Mouse (Mus musculus) kidney, adult 18-20 months (tissue): Measurements from ENCODE around the gene L1td1.
"Not testable (repeated sequence)": the region's sequence is repeated elsewhere in the genome, so short reads cannot be mapped to it uniquely, and the experiment has no call there.

Experiments used
- DNase-seq: peaks from one replicate; pipeline ENCODE4 v3.0.0; 2021

L1td1 gene

DNA sequence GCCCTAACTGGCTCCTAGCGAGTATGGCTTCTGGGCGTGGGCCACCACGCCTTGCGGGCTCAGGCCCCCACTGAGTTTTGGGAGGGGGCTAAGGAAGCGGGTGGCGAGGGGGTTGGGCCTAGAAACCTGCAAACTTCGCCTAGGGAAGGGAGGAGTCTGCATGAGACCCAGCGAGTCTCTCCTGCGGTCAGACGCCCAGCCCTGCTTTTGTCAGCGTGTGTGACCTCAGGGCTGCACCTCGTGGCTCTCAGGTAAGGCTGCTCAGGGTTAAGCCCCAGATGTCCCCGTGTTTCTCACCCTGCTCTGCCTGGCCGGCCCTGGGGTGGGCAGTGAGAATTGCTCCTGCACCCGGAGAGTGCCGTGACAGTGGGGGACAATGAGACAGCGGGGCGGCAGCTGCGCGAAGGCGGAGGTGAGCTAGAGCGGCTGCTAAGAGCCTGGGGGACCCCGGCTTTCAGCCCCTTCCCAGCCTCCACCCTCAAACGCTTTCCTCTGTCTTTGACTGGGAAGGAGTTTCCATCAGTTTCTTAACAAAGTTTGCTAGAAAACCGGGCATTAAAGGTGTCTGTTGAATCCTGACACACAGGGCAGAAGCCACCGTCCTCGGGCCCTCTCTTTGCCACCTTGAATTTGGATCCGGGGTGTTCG, at the start of gene L1td1:
Gene L1td1 (plus strand): TSS at position 145 of the 648 bp plus-strand sequence.
- DNase-seq = no peak

DNA sequence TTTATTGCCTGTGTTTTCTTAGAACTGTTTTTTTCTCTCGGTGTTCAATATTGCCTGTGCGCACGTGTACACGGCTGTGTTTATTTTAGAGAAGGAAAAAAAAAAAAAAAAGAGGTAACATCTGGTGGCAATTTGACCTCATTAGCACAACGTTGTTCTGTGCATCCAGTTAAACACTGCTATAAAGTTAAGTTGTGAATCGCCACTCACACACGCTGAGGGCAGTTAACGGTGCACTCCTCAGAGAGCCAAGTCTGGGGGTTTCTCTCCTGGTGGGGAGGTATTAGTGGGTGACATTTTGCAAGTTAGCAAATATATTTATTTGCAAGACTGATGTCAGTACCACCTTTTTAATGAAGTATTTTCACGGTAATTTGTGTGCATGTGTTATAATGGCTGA, 49.0 kb upstream of the L1td1 start:
- DNase-seq = no peak

DNA sequence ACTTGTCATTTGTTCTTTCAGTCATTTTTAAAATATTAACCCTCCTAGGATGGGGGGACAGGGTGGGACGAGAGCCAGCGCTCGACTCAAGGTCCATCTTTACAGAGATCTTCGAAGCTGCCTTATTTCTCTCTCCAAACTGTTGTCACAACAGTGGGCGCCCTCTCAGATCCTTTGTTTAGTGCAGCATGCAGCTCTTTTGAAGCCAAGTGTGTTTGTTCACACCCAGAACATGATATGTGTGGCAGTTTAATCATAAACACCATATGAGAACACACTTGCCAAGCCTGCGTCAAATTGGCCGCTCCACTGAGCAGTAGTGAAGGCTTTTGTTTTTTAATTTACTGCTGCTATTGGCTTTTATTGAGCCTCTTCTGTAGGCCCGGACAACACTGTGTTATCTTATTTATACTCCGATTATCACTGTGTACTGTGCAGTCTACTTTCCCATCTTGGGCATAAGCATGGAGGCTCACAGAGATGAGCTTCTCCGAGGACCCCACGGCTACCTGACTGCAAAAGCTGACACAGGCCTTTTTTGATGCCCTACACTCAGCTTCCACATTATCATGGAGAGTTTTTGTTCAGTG, 39.8 kb upstream of the L1td1 start:
- DNase-seq = no peak

DNA sequence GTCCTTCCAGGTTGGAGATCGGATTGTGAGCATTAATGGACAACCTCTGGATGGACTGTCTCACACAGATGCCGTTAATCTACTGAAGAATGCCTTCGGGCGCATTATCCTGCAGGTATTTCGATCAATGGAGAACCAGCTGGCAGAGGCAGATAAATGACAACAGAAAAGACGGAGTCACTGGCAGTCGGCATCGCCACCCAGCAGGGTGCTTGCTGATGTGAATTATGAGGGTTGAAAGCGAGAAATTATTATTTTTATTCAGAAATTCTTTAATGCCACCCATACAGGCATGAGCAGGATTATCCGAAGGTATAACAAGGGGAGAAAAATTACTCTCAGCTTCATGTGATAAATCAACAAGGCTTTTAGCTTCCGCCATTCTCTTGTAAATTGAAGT, 38.4 kb upstream of the L1td1 start:
- no peak for DNase-seq

DNA sequence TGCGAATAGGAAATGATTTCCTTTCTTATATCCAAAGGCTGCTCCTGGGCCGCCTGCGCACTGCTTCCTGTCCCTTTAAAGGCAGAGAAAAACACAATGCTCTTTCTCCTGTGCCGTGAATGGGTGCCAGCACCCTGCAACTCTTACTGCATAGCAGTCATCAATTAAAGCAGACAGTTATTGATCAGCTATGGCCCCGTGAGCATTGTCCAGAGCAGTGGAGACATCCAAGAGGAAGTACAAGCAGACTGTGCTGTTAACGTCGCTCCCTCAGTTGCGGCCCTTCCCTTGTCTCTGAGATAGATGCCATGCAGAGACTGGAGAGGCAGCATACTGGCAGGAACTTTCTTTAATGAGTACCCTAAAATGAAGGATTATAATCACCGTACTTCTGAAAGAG, 38.0 kb upstream of the L1td1 start:
- DNase-seq = no peak

DNA sequence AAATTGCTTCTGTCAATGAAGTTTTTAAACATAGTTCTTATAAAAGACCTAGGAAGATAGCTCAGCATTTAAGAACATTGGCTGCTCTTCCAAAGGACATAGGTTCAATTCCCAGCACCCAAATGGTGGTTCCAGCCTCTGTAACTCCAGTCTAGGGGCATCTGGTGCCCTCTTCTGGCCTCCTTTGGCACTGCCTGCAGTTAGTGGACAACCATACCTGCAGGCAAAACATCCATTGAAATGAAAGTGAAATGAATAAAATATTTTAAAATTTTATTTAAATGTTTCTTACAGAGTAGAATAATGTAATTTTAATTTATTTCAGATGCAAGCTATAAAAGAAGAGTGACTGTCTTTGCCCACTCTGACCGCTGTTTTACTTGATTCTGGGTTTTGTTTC, 36.5 kb upstream of the L1td1 start:
- DNase-seq = no peak

DNA sequence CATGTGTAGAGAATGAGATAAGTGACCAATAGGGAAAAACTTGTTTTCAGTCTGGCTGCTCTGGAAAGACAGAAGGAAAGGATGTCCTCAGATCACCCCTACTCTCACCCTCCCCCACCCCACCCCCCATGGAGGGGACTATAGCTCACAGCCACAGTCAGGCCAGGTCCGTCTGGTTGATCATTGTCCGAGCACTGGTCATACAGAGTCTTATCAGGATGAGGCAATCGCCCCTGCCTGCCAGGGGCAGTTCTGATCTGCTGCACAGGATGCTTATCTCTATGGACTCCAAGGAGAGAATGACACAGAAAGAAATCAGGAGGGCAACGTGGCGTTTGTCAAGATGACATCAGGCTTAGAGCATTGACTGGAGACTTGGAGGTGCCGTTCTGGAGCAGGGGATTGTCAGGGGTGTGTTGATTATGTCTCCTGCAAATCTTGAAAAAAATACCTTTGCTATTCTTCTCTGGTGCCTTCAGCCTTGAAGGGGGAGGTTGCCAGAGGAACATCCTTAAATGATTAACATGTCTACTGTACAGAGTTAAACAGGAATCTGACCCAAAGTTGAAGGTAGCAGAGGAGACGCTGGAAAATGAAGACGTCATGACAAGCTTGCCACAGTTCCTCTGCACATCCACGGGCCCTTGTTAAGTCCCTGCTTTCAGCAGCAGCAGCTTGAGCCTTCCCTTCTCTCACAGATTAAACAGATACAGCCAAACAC, 32.9 kb upstream of the L1td1 start:
- peak; percentile 47 for DNase-seq

DNA sequence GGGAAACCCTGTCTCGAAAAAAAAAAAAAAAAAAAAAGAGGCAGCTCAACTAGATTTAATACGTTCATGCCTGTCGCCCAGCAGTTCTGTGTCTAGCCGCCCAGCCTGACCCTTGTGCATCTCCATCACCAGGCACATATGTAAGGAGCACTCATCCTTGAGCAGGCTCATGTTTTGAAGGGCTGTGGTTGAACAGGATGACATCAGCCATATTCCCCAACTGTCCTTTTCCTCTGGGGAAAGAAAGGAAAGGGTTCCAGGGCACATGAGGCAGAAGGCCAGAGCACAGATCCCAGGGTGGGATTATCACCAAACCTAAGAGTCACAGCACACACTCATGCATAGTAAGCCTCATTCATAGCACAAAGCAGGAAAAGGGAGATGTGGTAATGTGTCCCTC, 28.6 kb upstream of the L1td1 start:
- DNase-seq = no peak

DNA sequence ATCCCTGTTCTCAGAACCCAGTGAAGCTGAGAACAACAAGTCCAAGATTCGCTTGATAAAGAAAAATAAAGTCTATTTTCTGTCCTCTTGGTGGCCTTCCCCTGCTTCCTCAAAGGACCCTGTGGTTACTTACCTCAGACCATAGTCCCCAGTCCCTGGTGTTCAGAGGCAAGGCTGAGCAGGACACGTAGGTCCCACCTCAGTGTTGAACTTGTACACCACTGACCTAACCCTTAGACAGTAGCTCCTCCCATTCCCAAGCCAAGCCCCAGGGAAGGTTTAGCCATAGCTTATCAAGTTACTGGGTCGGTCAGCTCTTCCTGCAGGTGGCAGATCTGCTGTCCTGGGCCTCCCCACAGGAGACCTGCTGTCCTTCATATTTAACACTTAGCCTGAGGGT, 27.6 kb upstream of the L1td1 start:
- no peak for DNase-seq

DNA sequence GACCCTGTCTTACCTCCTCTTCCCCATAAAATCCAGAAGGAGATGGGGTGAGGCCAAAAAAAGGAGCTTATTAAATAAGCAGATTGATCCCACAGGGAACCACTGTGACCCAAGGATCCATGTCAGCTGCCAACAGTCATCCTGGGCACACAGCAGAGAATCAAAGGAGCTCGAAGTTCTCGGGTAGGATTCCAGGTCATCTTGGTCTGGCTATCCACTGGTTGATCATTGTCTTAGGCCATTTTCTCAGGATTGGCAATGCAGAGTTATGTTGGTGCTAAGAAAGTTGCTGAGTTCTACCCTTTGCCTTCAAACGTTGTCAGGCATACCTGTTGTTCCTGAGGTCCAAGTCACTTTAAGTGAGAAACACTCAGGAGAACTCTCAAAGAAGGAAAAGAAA, 26.4 kb upstream of the L1td1 start:
- no peak for DNase-seq

DNA sequence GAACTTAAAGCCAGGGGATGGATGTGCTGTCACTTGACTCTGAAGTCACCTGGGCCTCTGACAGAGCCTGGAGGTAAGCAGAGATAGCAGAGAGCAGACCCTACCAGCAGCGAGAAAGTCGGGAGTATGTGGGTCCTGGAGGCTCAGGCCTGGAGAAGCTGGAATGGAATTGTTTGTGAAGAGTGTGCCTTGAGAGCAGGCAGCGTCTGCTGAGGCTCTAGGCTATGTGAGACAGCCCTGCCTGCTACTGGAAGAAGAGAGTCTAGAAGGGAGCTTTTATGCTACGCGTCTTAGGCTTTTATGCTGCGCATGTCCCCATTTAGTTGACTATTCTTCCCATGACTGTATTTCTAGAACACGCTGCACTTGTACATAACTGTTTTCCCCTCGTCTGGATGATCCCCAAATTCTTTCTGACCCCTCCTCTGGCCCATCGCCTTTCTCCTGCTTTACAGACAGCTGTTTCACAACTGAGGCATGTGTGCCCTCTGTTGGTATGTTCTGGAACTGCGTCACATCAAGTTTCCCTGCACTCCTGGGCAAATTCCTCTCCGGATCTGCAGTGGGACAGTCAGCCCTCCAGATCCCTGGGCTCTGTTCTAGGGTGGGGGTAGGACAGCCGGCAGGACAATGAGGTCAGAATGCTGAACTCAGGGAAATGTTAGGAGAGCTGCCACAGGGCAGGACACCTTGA, 24.2 kb upstream of the L1td1 start:
- peak; percentile 81 for DNase-seq

DNA sequence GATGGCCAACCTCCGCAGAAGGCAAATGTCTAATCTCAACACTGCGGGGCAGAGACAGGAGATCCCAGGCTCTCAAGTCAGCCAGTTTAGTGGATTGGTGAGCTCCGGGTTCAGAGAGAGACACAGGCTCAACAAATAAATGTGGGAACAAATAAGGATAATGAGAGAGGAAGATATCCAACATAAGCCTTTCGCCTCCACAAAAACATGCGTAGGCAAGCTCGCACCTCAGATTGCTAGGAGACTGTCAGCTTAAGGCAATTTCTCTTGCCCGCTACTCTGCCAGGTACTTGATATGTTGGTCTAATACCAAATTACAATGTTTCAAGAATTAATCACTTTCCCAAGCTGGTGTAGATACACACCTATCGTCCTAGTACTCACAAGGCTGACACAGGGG, 15.6 kb upstream of the L1td1 start:
- DNase-seq = no peak

DNA sequence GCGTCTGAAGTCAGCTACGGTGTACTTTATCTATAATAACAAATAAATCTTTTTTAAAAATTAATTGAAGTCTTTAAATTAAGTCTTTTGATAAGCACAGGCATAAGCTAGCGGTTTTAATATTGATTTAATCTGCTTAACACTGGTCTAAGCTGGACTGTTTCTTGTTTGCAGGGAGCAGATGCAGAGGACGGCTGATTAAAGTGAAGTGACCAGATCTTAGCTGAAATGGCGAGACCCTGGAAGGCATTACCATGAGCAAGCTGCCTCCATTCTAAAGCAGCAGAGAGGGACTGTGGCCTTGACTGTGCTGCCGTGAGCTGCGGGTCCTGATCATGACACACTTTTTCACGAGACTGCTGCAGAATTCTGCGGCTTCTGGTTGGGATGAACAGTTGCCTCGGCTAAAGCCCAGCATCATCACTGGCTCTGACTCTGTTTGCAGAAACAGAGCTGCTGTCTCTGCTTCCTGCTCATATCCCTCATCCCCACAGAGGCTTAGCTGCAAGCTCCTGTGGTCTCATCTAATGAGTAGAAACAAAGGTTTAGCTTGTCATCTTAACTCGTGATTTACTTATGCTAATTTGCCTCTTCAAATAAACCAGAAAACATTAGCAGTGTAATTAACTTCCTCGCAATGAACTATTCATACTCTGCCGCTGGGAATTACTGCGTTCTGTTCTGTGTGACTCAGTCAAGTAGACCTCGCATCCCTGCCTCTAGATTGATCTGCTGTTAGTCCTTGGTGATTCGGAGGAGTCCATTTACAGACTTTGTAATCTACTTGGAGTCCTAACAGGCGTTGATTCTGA, 8.6 kb upstream of the L1td1 start:
- DNase-seq = no peak

DNA sequence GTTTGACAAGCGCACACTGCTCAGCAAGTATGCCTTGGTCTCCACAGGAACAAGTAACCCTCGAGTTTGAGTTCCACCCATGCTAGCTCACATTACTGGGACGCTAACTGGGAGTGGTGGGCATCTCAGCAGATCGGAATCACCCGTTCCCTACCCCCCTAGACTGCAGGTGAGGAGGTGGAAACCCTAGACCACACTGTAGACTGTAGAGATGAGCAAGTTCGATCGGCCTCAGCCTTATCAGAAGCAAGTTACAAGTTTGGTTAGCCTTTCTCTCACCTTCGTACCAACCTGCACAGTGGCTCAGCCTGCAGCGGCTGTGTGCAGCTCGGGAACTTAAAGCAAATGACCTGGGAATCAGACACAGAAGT, 8.0 kb upstream of the L1td1 start:
- DNase-seq = no peak

DNA sequence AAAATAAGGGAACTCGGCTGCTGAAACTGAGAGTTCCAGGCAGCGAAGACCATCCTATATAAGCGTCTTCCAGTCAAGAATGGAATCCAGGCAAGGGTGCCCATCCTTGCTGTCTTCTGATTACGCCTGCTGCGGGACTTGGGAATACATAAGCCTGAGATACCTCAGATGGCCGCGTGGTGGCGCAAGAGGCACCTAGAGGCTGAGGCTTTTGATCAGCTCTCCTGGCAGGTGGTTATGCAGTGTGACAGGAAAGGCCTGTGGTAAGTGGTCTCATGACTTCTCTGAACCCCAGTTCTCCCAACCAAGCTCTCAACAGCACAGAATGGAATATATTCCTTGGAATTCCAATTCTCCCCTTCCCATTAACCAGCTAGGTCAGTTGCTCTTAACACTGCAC, 4.1 kb upstream of the L1td1 start:
- DNase-seq = peak; percentile 69

DNA sequence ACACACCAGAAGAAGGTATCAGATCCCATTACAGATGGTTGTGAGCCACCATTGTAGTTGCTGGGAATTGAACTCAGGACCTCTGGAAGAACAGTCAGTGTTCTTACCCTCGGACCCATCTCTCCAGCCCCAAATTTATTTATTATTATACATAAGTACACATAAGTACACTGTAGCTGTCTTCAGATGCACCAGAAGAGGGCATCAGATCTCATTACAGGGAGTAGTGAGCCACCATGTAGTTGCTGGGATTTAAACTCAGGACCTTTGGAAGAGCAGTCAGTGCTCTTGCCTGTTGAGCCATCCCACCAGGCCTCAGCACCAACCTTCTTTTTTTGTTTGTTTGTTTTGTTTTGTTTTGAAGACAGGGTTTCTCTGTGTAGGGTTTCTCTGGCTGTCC, 1.9 kb upstream of the L1td1 start:
- DNase-seq = not testable (repeated sequence)

DNA sequence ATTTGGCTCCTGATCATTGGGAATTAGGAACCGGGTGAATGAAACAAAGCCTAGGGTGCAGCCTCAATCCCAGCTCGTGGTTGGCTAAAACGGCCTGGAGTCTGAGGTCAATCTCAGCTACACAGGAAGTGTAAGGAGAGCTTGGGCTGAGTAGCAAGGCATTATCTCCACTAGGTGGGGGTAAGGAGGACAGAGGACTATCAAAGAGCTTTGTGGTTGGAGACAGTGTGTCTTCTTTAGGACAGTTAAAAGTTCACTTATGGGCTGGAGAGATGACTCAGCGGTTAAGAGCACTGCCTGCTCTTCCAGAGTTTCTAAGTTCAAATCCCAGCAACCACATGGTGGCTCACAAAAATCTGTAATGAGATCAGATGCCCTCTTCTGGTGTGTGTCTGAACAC, 1.1 kb upstream of the L1td1 start:
- no peak for DNase-seq

DNA sequence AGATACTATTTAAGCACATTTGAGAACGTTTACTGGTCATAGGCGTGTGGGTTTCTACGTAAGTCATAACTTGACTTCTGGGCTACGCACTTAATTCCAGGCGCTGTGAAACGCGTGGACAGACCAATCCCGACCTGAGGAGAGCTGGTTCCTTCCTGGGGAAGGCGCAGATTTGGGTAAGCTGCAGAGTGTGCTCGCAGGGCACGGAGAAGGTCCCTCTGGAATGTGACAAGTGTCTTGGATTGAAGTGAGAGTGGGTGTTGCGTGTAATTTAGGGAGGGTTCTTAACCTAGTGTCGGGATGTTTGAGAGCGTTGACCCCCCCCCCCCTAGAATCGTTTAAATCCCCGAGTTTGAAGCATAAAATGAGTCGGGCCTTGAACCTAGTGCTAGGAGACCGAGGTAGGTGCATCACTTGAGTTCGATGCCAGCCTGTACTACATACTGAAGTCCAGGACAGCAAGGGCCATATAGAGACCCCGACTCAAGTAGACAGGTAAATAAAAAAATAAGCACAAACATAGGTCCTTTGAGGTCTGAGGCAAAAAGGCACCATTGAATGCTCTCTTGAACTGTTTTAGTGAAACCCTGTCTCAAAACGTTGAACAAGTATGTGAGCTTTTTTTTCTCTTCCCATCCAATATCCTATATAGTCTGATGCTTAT, 893 bp downstream of the L1td1 start:
- no peak for DNase-seq

DNA sequence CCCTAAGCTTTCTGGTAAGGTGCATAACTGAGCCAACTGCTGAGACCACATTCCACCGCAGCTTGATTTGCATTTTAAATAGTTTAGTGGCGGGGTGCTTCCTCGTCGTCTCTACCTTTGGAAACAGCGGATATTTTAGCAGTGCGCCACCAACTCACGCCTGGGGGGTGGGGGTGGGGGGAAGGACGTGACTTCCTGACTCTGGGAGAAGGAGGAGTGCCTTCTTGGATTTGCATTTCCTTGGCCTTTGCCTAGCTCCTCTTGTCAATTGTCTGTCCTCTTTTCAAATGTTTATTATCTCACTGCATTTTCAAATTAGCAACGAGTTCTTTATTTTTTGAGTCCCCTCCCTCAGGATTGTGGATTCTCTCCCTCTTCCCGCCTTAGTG, 1.4 kb downstream of the L1td1 start:
- DNase-seq = no peak

DNA sequence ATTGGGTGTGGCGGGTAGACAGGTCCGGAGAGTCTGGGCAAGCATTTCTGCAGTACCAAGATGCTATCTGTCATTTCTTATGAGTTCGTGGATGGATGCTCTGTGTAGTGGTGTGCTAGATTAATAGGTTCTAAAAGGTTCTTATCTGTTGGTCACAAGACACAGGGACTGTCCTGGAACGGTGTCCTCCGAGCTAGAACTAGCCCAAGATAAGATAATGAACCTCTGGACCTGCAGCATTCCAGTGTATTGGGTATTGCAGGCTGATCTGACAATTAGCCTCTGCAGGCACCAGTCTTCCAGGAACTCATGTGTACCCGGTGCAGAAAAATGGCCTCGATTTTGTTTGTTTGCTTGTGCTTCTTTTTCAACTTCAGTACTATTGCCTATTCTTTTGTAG, 2.2 kb downstream of the L1td1 start:
- no peak for DNase-seq

DNA sequence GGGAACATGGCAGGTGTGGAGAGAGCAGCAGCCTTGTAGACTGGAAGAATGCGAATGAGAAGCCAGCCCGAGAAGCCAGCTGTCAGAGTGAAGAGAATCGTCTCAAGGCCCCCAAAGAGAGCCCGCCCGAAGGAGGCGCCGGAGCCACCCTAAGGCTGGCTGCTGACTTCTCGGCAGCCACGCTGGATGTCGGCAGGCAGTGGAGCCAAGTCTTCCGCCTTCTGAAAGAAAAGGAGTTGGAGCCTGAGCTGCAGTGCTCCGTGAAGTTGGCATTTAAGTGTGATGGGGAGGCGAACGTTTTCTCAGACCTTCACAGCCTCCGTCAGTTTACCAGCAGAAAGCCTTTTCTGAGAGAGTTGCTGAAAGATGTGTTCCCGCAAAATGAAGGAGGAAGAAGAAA, 7.1 kb downstream of the L1td1 start:
- DNase-seq = no peak

DNA sequence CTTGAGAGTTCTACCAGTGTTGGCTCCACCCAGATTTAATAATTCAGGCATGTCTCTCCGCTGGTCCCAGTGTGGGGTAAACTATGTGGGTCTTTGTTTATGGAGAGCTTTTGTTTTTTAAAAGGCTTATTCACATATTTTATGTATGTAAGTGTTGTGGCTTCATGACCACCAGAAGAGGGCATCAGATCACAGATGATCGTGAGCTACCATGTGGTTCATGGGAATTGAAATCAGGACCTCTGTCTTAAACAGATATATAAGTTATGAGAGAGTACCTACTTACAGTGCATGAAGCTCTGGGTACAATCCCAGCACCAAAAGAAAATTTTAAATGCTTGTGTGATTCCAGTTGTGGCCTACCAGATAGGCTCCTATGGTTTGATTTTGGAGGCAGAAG, 13.2 kb downstream of the L1td1 start:
- no peak for DNase-seq
